Mouse (Mus musculus) cortical plate, adult 2 months (tissue): ENCODE results near the gene Ano10. TPM values are rescaled to one million over a fixed set of nuclear protein-coding genes. Genes with fewer than 3 reads are reported as not detected.

ENCODE experiments used
- H3K27ac ChIP-seq: fragments of 200-500 bp; 2 replicates; pipeline ENCODE4 v1.5.1; 2012; ENCODE audit warnings: low read length, control low read depth, inconsistent platforms; ENCODE audit not compliant: insufficient read depth
- H3K4me1 ChIP-seq: fragments of 200-500 bp; 2 replicates; pipeline ENCODE4 v1.6.1; 2011; ENCODE audit warnings: low read length; ENCODE audit not compliant: control insufficient read depth, insufficient read depth
- H3K4me3 ChIP-seq: fragments of 200-500 bp; 2 replicates; pipeline ENCODE4 v1.5.1; 2011; ENCODE audit warnings: mild to moderate bottlenecking, low read length, control low read depth; ENCODE audit not compliant: insufficient read depth
- CTCF ChIP-seq: fragments of 200-500 bp; IDR thresholded peaks from 2 replicates; pipeline ENCODE4 v1.5.1; 2011; ENCODE audit warnings: mild to moderate bottlenecking, control low read depth, low read length; ENCODE audit not compliant: insufficient read depth; ENCODE audit errors: extremely low read depth
- POLR2A ChIP-seq: fragments of 200-500 bp; IDR thresholded peaks from 2 replicates; pipeline ENCODE4 v1.6.1; 2011; ENCODE audit warnings: mild to moderate bottlenecking, low read length, control low read depth; ENCODE audit not compliant: insufficient read depth; ENCODE audit errors: extremely low read depth
- polyA plus RNA-seq: library from polyadenylated mRNA; depleted of rRNA; stranded (reverse); fragments of >200 nt; gene quantifications from 2 replicates; pipeline ENCODE4 v1.2.3, GENCODE M21; 2012

Gene Ano10
- polyA plus RNA-seq, 1 experiment, result 33.2 TPM

GRCm38 (mm10) chr9:122143219-122143618 lies 151.0 kb downstream of the Ano10 start:
- TF ChIP-seq POLR2A (no peak), CTCF (no peak)
- Histone ChIP-seq H3K27ac (no peak overlapping the region), H3K4me3 (no peak overlapping the region), H3K4me1 (peaks cover 11% of the 10 kb centered on the region)

GRCm38 (mm10) chr9:122139236-122139635 lies 155.0 kb downstream of the Ano10 start:
- no peak overlapping the region for H3K4me3 ChIP-seq
- peaks cover 8% of the 10 kb centered on the region; the same call in 1 of the 2 replicates for H3K4me1 ChIP-seq
- TF ChIP-seq CTCF, result no peak
- no peak for TF ChIP-seq POLR2A
- H3K27ac ChIP-seq, result no peak overlapping the region

GRCm38 (mm10) chr9:122138371-122139029 lies 155.7 kb downstream of the Ano10 start:
- H3K4me3 ChIP-seq, result no peak overlapping the region
- peaks cover 8% of the 10 kb centered on the region; the same call in 1 of the 2 replicates for H3K4me1 ChIP-seq
- no peak overlapping the region for H3K27ac ChIP-seq
- TF ChIP-seq CTCF, result no peak
- TF ChIP-seq POLR2A, result no peak

- no peak for TF ChIP-seq POLR2A
- no peak for TF ChIP-seq CTCF
- Histone ChIP-seq H3K4me3 (no peak overlapping the region), H3K4me1 (peaks cover 8% of the 10 kb centered on the region; the same call in 1 of the 2 replicates), H3K27ac (no peak overlapping the region)
Measured at GRCm38 (mm10) chr9:122137960-122138359, 156.3 kb downstream of the Ano10 start.

- Histone ChIP-seq H3K4me1 (peaks cover 6% of the 10 kb centered on the region; the same call in 1 of the 2 replicates), H3K4me3 (no peak overlapping the region), H3K27ac (no peak overlapping the region)
- TF ChIP-seq POLR2A, result no peak
- TF ChIP-seq CTCF, result no peak
Measured at GRCm38 (mm10) chr9:122135885-122136170, 158.4 kb downstream of the Ano10 start.

GRCm38 (mm10) chr9:122135095-122135884 lies 158.9 kb downstream of the Ano10 start:
- H3K4me1 ChIP-seq, result peaks cover 10% of the 10 kb centered on the region
- no peak for TF ChIP-seq CTCF
- no peak for TF ChIP-seq POLR2A
- H3K27ac ChIP-seq, result no peak overlapping the region
- H3K4me3 ChIP-seq, result no peak overlapping the region

- no peak for TF ChIP-seq CTCF
- no peak for TF ChIP-seq POLR2A
Measured at GRCm38 (mm10) chr9:122132145-122132544, 162.1 kb downstream of the Ano10 start.

GRCm38 (mm10) chr9:122130666-122131065 lies 163.6 kb downstream of the Ano10 start:
- Histone ChIP-seq H3K27ac (no peak overlapping the region), H3K4me3 (no peak overlapping the region), H3K4me1 (peaks cover 14% of the 10 kb centered on the region)
- TF ChIP-seq POLR2A (no peak), CTCF (no peak)

More at GRCm38 (mm10) chr9:122132145-122132544, 162.1 kb downstream of the Ano10 start:
- Histone ChIP-seq H3K27ac (no peak overlapping the region), H3K4me3 (no peak overlapping the region), H3K4me1 (peaks cover 14% of the 10 kb centered on the region)

- TF ChIP-seq CTCF, result no peak
- no peak for TF ChIP-seq POLR2A
- Histone ChIP-seq H3K4me3 (no peak overlapping the region), H3K4me1 (peaks cover 14% of the 10 kb centered on the region), H3K27ac (no peak overlapping the region)
Measured at GRCm38 (mm10) chr9:122128686-122129085, 165.5 kb downstream of the Ano10 start.
